Mouse (Mus musculus) retina, postnatal 7 days (tissue): ENCODE results near the gene Pelp1.
"Not testable (repeated sequence)": the region's sequence is repeated elsewhere in the genome, so short reads cannot be mapped to it uniquely, and the experiment has no call there.

ENCODE experiments used
- DNase-seq: peaks from one replicate; pipeline ENCODE4 v3.0.0-alpha.2; 2012; ENCODE audit warnings: low read depth, low spot score

Gene Pelp1

DNA sequence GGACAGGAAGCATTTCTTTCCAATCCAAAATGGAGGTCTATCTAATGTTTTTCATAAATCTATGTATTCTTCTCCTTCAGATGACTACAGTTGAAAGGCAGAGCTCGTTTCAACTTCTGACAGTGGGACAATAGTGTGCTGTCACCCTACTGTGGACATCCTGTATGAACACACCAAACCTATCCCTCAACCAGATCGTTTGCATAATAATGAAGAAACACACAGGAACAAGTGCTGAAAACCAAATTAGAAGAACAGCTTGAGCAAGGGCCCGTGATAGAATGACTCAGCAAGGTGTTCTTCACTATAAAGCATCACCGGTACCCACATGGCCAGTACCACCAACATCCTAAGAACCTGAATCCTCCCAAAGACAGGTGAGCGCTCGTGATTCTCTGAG, 16.8 kb upstream of the Pelp1 start:
- not testable (repeated sequence) for DNase-seq

DNA sequence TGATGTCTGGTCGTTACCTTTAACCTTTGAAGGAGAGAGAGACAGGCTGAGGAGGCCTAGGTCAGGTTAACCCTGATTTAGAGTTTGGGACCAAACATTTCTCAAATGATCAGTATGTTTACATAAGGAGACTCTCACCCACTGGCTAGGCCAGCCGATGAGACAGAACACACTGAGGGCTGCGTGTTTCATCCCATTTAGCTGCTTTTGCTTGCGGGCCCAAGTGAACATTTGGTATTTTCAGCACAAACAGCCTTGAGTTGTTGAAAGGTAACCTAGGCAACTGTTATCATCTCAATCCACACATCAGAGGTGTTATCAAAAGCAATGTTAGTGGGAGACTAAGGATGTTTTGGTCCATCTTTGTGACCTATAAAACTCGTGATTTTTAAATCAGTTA, 9.7 kb upstream of the Pelp1 start:
- no peak for DNase-seq

DNA sequence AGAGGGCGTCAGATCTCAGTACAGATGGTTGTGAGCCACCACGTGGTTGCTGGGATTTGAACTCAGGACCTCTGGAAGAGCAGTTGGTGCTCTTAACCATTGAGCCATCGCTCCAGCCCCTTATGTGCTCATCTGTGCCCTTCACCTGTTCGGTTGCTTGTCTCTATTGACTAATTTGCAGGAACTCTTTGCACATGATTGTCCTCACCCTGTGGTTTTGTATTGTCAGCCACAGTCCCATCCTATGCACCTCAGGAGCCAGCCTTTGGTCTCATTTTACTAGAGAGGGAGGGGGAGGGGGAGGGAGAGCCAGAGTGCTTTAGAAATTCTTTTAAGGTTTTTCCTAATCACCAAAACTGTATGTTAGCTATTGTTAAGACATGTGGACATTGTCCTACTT, 8.4 kb upstream of the Pelp1 start:
- DNase-seq, result no peak

DNA sequence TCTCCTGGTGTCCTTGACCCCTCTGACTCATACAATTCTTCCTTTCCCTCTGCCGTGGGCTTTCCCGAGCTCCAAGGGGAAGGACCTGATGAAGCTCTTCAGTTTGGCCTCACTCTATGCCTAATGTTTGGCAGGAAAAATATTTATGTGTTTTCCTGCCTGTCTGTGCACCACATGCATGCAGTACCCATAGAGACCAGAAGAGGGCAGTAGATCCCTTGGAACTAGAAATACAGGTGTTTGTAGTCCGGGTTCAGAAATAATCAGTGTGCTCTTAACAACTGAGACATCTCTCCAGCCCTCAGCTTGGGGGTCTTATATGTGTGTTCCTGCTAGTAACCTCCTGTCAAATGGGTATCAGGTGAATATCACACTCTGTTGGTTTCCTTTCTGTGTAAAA, 4.1 kb upstream of the Pelp1 start:
- DNase-seq, result peak; percentile 62

DNA sequence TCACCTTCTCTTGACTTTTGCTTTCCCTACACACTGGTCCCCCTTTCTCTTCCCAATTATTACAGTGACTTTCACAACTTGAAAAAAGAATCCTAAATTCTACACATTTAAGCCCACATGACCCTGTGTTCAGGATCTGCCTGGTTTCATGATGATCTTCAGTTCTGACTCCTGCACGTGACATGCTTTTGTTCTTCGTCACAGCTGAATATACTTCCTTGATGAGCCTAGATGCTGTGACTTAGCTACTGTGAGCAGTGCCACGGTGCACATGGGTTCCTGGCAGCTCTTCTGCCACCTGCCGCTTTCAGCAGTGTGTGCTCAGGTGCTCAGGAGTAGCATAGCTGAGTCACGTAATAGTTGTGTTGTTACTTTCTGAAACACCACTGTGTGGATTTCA, 2.8 kb upstream of the Pelp1 start:
- DNase-seq, result no peak

DNA sequence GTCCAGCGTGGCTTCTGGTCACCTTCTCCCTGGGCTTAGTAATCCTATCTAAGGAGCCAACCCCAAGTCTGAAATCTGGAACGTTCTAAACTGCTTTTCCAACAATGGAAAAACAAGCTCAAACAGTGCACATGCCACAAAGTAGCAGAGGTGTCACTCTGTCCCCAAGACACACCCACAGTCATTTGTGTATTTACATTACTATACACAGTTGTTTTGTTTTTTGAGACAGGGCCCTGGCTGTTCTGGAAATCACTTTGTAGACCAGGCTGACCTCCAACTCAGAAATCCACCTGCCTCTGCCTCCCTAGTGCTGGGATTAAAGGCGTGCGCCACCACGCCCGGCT, 439 bp upstream of the Pelp1 start:
- no peak for DNase-seq

DNA sequence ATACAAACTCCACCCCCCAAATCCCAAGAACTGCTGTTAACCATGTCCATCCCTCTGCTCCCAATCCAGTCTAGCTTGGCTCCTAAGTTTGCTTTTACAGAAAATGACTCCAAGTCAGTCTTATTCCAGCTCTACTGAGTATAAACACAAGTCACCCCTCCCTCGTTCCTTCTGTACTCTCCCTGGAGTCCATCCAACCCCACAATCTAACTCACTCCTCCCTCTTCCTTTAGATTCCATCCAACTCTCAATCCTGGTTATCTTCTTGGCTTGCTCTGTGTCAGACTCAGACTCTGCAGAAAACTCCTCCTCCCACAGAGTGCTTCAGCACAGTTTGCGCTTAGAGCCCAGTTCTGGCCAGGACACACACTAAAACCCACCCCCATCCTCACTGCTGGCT, 6.2 kb downstream of the Pelp1 start:
- no peak for DNase-seq

DNA sequence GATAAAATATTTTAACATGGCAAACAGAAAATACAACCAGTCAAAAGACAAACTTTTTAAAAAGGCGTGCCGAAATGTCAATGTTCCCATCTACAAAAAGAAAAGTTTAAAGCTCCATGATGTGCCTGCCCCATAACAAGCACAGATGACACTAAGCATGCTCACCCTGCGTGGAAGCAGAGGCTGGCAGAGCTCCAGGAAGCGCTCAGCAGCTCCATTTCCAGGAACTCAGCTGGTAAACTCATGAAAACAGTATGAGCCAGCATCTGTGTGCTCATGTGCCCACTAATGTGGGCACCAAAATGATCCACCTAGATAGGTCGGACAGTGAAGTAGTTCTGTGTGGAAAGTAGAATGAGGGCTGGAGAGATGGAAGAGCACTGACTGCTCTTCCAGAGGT, 20.4 kb downstream of the Pelp1 start:
- DNase-seq, result no peak

DNA sequence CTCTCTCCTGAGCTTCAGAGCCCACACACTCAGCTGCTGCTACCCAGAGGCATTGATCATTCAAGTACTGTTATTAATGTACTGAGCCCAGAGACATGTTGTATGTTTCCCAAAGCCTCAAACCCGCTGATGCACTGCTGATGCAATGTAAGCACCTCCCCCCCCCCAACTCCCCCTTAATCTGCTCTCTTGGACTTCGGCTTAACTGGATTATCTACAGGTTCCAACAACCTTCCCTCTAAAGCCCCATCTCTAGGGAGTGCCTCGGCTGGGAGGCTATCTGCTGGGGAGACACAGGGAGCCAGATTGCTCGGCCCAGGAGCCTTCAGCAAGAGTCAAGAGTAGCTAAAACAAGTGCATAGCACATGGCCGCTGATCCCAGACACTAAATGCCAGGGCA, 22.4 kb downstream of the Pelp1 start:
- DNase-seq, result peak; percentile 69

DNA sequence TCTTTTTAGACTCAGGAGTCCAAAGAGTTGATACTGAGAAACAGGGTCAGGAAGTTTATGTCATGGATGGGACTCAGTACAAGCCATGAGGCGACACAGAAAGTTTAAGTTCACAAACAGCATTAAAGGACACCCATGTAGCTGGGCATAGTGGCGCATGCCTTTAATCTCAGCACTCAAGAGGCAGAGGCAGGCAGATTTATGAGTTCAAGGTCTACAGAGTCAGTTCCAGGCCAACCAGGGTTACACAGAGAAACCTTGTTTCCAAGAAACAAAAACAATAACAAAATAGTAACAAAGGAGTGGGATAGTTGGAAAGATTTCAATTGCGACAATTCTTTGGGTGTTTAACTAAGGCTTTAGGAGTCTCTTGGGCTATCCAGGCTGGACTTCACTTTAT, 25.7 kb downstream of the Pelp1 start:
- DNase-seq, result no peak

DNA sequence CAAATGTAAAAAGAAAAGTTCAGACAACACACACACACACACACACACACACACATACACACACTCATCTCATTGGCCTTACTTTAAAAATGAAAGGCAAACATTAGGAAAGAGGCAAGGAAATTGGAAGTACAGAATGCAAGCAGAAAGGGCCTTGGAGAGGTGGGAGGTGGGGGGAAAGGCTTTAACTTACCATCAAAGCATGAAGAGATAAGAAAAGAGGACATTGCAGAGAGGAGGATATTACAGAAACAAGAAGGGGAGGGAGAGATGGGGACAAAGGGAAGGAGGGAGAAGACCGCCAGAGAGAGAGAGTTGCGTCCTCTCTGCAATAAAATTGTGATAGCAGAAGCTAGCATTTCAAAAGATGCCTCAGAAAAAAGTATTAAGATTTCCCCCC, 28.5 kb downstream of the Pelp1 start:
- DNase-seq, result no peak

DNA sequence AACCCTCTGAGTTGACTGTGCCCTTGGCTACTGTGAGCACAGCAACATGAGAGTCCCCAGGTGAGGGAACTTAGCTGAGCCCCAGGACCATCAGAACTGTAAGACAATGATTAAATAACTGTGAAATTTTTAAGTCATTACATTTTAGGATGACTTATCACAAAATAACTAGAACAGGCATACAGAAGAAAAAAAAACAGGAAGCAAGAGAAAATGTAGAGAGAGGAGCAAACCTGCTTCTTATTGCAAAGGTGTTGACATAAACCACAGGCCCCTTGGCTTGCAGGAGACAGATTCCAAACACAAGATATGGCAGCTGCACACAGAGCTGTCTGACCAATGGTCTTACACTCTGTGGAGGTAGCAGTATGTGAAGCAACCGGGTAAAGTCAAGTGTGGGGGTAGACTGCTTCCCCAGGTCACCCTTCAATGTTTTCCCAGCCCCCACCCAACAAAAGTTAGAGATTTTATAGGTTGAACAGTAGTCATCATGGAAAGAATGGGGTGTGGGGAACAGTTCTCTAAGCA, 29.3 kb downstream of the Pelp1 start:
- DNase-seq, result no peak

DNA sequence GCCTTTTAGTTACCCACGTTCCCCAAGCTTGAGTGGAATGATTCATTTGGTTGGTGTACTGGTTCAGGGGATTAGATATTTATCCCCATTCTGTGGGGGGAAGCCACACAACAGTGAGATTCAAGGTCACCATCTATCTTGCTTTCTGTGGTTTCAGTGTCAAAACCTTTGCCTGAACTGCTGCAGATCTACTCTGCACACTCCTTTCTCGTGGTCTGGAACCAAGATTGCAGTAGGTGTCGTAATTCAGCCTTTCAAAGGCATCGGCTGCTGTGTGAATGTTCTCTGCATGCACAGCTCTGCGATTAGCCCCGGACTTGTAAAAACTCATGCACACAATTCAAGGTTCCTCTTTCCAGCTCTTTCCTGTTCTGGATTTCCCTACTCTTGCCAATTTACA, 33.8 kb downstream of the Pelp1 start:
- no peak for DNase-seq

DNA sequence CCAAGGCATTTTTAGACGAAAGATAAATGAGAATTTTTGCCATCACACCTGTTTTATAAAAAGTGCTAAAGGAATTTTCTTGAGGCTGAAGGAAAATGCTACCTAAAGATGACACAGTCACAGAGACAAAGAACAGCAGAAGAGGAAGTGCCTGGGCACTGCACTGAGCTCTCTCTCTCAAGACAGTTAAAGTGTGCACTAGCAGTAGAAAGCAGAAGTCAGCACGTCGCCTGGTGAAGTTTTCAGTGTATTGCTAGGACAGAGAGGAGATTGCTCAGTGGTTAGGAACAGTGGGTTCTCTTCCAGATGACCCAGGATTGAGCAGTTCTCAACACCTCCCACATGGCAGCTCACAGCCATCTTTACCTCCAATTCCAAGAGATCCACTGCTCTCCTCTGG, 35.5 kb downstream of the Pelp1 start:
- DNase-seq, result no peak

DNA sequence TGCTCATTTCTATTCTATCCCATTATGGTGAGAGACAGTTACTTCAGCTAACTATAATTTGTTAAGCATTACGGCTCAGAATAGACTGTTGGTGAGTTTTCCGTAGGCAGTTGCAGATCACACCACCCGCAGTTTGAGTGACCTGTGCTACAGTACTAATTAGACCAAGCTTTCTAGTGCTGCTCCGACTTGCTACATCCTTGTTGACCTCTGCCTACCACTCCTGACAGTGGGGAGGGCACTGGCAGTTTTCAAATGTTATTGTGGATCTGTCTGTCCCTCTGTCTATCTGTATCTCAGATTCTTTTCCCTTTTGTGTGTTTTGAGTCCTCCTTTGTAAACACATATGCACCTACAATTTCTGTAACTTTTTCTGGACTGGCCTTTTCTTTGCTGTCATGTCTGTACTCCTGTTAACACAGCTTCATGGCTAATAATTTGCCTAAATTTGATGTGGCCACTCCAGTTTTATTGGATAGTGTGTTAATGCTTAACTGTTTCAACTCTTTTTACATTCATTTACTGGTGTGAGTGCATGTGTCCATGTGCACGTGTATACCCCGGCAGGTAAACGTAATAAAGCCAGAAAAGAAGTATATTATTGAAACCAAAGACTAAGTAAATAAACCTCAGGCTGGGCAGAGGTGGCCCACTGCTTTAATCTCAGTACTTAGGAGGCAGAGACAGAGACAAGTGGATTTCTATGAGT, 36.8 kb downstream of the Pelp1 start:
- DNase-seq, result no peak

DNA sequence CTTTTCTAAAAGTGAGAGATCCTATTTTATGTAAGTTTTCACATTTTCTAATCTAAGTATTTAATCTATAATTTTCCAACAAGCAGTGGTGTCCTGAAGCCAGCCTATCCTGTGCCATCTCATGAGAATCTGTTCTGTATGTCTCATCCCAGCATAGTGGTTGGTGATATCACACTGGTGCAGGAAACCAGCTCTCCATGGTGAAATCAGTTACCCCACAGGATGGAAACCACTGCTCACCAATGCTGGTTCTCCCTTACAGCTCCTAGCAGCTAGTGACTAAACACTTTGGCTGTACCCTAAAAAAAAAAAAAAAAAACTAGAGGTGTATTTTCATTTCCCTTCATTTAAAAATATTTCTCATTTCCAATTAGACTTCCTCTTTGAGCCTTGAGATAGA, 37.4 kb downstream of the Pelp1 start:
- DNase-seq, result no peak

DNA sequence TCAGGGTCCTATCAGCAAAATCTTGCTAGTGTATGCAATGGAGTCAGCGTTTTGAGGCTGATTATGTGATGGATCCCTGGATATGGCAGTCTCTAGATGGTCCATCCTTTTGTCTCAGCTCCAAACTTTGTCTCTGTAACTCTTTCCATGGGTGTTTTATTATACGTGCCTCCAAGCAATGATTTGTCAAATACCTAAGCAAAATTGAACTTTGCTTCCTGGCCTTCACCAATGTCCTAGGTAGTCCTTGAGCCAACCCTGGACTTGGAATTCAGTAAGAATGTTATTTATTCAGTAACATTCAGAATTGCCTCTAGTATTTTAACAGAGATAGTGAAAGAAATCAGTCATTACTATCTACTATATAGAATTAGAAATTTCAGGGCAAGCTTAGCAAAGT, 41.2 kb downstream of the Pelp1 start:
- not testable (repeated sequence) for DNase-seq

DNA sequence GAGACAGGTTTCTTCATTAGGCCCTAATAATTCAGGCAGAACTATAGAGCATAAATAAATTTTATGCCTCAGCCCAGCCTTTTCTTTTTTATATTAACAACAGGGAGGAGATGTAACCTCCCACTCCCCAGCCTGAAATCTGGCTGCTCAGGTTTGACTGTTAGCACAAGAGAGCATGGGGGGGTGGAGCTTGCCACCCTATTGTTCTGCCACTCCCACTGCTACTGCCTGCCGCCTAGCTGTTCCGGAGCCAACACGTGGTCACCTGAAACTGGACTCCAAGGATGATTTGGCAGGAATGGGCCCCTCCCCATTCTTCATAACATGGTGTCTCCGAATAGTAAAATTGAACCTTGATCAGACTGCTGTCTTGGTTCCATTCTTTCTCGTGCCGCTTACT, 42.1 kb downstream of the Pelp1 start:
- DNase-seq, result not testable (repeated sequence)

DNA sequence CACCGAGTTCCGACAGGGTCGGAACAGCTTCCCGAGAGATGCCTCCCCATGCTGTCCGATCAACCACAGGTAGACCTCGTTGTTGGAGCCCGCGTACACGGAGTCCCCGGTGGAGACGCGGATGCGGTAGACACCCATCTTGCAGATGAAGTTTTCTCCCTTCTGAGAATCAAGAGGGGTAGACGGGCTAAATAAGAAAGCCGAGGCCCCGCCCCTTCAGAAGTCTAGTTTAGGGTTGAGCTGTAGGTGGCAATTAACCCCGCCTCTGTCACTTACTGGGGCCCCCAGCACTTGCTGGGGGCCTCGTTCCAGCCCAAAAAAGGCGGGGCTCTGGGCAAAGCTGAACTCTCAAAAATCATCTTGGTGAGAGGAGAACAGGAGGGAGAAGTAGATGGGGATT, 58.0 kb downstream of the Pelp1 start, which contains the start of gene Alox15:
Gene Alox15 (minus strand): TSS at position 164 of the 400 bp plus-strand sequence.
- no peak for DNase-seq

DNA sequence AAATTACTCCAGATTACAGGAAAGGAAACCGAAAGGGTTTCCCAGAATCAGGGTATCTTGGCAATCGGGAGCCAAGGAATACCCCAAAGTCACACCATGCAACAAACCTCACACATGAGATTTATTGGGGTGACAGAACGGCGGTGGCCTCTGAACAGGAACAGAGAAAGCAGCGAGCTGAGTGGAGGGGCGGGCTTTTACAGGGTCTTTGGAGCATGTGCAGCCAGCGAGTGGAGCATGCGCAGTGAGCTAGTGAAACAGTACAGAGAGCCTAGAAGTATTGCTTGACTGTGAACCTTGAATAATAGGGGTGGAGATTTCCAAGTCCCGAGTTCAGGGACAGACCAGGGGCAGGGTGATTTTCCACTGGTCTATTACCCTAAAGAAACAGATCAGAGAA, 61.2 kb downstream of the Pelp1 start:
- DNase-seq, result no peak

DNA sequence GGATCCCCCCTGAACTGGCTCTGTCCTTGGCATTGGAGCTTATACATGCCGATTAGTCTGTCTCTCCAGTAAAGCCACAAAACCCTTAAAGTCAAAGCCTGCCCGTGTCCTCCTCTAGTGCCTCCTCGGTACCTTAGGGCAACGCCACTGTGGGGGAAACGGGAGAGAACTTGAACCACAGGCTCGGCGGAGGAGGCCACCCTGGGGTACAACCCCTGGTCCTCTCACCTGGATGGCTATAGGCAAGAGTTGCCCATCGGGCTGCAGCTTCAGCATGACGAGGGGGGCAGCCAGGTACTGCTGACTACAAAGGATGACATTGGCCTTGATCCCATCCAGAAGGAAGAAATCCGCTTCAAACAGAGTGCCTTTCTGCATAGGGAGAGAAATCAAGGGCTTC, 62.0 kb downstream of the Pelp1 start:
- no peak for DNase-seq

DNA sequence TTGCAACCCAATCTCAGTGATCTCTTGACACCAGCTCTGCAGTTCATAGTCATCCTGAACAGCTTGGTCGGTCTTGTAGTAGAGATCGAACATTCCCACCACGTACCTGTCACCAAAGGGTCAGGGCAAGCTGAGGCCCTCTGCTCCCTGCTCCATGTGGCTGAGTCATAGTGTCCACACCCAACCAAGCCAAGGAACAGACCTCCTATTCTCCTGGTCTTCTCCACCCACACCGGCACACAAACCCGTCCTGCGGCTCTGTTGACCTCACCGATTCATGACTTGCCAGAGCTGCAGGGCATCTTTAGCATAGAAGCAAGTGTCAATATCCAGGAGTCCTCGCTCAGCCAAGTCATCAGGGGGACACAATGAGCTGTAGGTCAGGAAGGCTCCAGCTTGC, 64.3 kb downstream of the Pelp1 start:
- DNase-seq, result no peak

DNA sequence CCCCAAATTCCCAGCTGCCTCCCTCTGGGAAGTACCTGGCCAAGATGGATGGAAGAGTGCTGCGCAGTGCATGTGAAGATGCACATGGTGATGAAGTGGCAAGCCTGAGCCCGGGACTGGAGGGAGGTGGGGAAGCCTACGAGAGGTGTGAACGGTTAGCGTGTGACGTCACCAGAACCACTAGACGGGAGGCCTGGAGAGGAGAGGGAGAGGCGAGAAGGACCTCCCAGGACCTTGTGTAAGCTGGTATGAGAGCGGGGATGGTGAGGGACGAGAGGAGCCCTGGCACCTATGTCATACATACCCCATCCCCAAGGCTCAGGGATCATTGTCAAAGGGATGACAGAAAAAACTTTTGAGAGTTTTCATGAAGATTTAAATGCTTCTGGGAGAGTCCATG, 64.8 kb downstream of the Pelp1 start:
- DNase-seq, result no peak
